Mouse (Mus musculus): ENCODE measurements around the gene A730049H05Rik. TPM values are rescaled to one million over a fixed set of nuclear protein-coding genes. Genes with fewer than 3 reads are reported as not detected.
A peak's percentile ranks its signal among the peaks of the same experiment; 100 is the strongest.

The A730049H05Rik gene
- polyA plus RNA-seq (2014; fragmentation: Nextera tagmentation; extraction: Ambion mirVana): 0.12 and 0.43 TPM in 2 replicates

DNA sequence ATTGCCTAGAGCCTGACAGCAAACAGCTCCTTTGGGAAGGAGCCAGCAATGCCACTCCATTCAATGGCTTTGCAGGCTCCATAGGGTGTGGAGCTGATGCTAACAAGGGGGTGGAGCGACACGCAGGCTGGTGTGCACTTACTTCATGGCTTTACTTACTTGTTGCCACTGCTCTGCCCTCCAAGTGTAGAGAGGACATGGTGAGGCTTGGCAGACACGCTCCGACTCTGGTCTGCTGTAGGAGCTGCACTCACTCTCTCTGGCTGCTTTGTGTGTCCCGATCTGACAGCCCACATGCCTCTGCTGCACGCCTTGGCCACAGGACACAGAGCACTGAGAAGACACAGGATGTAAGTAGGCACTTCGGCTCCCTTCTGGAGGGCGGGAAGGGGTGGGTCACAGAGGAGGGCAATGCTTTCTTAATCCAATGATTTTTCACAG is at the start of gene A730049H05Rik:
A730049H05Rik (plus strand) TSS at position 168 of the 441 bp plus-strand sequence.
- Histone ChIP-seq H3K9me3 (ENCODE audit: control insufficient read depth, low read length) (no peaks in the 10 kb centered on the region), H3K27ac (ENCODE audit: low read depth, low read length) (no peak within 1 kb of the TSS), H3K9ac (ENCODE audit: low read length) (no peak within 1 kb of the TSS), H3K4me2 (peak within 1 kb of the TSS; percentile 0; the same call in 1 of the 2 replicates), H3K4me3 (ENCODE audit: low read depth, low read length) (no peak within 1 kb of the TSS), H3K27me3 (ENCODE audit: control insufficient read depth, insufficient read depth, low read length) (no peaks in the 10 kb centered on the region), H3K4me1 (ENCODE audit: control insufficient read depth, insufficient read depth, low read length) (peaks cover 5% of the 10 kb centered on the region; the same call in 1 of the 2 replicates), H3K36me3 (ENCODE audit: control insufficient read depth, insufficient read depth, low read length) (no peaks in the 10 kb centered on the region)
- DNase-seq (ENCODE audit: low spot score, missing footprints) (peak; percentile 89), ATAC-seq (ENCODE audit: low FRiP score) (peak; percentile 35; the same call in 1 of the 2 replicates)
- 7% methylated on average over 8 of the region's 8 CpGs for WGBS

DNA sequence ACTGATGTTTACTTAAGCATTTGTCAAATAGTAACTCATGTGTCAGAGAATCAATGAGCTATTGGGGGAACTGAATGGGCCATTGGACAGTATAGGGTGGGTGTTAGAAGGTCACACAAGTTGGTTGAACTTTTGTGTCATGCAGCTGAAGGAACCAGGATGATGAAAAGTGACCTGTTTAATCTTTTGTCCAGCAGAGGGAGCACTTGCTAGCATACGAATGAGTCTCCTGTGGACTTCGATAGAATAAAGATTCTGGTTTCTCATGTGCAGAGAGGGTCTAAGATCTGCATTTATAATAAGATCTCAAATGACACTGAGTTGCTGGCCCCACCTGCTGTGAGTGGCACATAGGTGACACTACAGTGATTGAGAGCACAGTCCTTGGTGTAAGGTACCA is 39.9 kb upstream of the A730049H05Rik start:
- no peak overlapping the region for H3K27ac ChIP-seq (ENCODE audit: low read depth, low read length)
- H3K36me3 ChIP-seq (ENCODE audit: control insufficient read depth, insufficient read depth, low read length): no peaks in the 10 kb centered on the region
- no peaks in the 10 kb centered on the region for H3K9me3 ChIP-seq (ENCODE audit: control insufficient read depth, low read length)
- peak; percentile 95 for DNase-seq (ENCODE audit: low spot score, missing footprints)
- no peak overlapping the region for H3K4me3 ChIP-seq (ENCODE audit: low read depth, low read length)
- H3K4me1 ChIP-seq (ENCODE audit: control insufficient read depth, insufficient read depth, low read length): no peaks in the 10 kb centered on the region
- ATAC-seq (ENCODE audit: low FRiP score): no peak
- no peak overlapping the region for H3K9ac ChIP-seq (ENCODE audit: low read length)
- 33% methylated on average over 2 of the region's 2 CpGs for WGBS
- H3K4me2 ChIP-seq: no peak overlapping the region
- H3K27me3 ChIP-seq (ENCODE audit: control insufficient read depth, insufficient read depth, low read length): no peaks in the 10 kb centered on the region

DNA sequence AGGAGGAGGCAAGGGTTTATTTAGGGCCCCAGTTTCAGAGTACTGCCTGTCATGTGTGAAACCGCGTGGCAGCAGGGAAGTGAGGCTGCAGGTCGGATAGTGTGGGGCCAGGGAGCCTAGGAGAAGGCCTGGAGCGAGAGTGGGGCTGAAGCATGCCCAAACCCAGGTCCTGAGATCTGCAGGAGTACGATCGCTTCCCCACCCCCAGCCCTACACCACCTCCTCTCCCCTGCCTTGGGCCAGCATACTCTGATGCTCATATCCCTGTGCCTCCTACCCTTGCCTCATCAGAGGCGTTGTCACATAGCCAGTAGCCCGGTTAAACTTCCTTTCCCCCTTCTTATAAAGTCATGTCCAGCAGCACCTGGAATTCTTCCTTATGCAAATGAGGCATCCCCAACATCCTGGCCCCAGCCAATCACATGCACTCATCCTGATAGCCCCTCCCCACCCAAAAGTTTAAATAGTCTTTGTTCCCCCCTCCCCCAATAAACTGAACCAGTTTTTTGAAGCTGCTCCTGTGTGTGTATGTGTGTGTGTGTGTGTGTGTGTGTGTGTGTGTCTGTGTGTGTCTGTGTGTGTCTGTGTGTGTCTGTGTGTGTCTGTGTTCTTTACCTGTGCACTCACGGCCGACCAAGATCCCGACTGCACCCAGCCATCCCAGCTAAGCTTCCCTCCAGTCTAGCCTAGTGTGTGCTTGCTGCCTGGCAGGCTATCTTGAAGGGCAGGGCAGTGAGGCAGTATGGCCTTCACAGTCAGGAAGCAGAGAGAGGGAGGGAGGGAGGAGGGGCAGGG is 36.9 kb upstream of the A730049H05Rik start:
- 72% methylated on average over 11 of the region's 11 CpGs for WGBS
- ATAC-seq (ENCODE audit: low FRiP score) (no peak), DNase-seq (ENCODE audit: low spot score, missing footprints) (no peak)
- H3K4me2 ChIP-seq: no peak overlapping the region
- no peaks in the 10 kb centered on the region for H3K4me1 ChIP-seq (ENCODE audit: control insufficient read depth, insufficient read depth, low read length)
- H3K27ac ChIP-seq (ENCODE audit: low read depth, low read length): no peak overlapping the region
- no peak overlapping the region for H3K9ac ChIP-seq (ENCODE audit: low read length)
- H3K4me3 ChIP-seq (ENCODE audit: low read depth, low read length): no peak overlapping the region
- no peaks in the 10 kb centered on the region for H3K9me3 ChIP-seq (ENCODE audit: control insufficient read depth, low read length)
- H3K36me3 ChIP-seq (ENCODE audit: control insufficient read depth, insufficient read depth, low read length): no peaks in the 10 kb centered on the region
- H3K27me3 ChIP-seq (ENCODE audit: control insufficient read depth, insufficient read depth, low read length): no peaks in the 10 kb centered on the region

DNA sequence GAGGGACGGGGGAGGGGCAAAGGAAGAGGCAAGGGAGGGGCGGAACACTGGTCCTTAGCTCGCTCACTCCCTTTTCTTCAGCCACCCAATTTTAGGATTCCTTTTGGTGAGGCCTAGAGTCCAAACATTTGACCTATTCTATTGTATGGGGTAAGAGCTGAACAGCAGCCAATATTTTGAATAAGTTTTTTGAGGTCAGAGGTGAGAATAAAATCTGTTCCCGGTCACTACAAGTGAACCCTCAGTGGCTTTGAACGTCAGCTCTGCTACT is 36.4 kb upstream of the A730049H05Rik start:
- Histone ChIP-seq H3K4me2 (no peak overlapping the region), H3K4me1 (ENCODE audit: control insufficient read depth, insufficient read depth, low read length) (no peaks in the 10 kb centered on the region), H3K36me3 (ENCODE audit: control insufficient read depth, insufficient read depth, low read length) (no peaks in the 10 kb centered on the region), H3K27me3 (ENCODE audit: control insufficient read depth, insufficient read depth, low read length) (no peaks in the 10 kb centered on the region), H3K27ac (ENCODE audit: low read depth, low read length) (no peak overlapping the region), H3K4me3 (ENCODE audit: low read depth, low read length) (no peak overlapping the region), H3K9me3 (ENCODE audit: control insufficient read depth, low read length) (no peaks in the 10 kb centered on the region), H3K9ac (ENCODE audit: low read length) (no peak overlapping the region)
- ATAC-seq (ENCODE audit: low FRiP score) (no peak), DNase-seq (ENCODE audit: low spot score, missing footprints) (no peak)
- 48% methylated on average over 5 of the region's 5 CpGs for WGBS

DNA sequence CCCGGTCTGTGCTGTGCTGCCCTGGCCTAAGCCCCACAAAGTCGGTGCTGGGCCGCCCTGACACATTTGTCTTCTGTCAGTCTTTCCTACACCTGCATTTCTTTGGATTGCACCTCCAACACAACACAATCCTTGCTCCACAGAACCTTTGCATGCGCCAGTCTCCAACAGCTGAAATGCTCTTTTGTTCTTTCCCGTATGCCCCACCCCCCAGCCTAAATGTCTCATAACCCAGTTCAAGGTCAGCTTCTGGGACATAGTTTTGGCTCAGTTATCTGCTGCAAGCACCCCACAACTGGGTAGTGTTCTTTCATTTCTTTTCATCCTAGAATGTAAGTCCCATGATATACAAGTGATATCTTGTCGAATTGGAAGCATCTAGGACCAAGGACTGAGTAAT is 34.8 kb upstream of the A730049H05Rik start:
- DNase-seq (ENCODE audit: low spot score, missing footprints): no peak
- Histone ChIP-seq H3K27ac (ENCODE audit: low read depth, low read length) (no peak overlapping the region), H3K9ac (ENCODE audit: low read length) (no peak overlapping the region), H3K4me3 (ENCODE audit: low read depth, low read length) (no peak overlapping the region), H3K9me3 (ENCODE audit: control insufficient read depth, low read length) (no peaks in the 10 kb centered on the region), H3K36me3 (ENCODE audit: control insufficient read depth, insufficient read depth, low read length) (no peaks in the 10 kb centered on the region), H3K4me2 (no peak overlapping the region), H3K27me3 (ENCODE audit: control insufficient read depth, insufficient read depth, low read length) (peaks cover 12% of the 10 kb centered on the region), H3K4me1 (ENCODE audit: control insufficient read depth, insufficient read depth, low read length) (no peaks in the 10 kb centered on the region)
- no peak for ATAC-seq (ENCODE audit: low FRiP score)
- 89% methylated on average over 6 of the region's 6 CpGs for WGBS

DNA sequence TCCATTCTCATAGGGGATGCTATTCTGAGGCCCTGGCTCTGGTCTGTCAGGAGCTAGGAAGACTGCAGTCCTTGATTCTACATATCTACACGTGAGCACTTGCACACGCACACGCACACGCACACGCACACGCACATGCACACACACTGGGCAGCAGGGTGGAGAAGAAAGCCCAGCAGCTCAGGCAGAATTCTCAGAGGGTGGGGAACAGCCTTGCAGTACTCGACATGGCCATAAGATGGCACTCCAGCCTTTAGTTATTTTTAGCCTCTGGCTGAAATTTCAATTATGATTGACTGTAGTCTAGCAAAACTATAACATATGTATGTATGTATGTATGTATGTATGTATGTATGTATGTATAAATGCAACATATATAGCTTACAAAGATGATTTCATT is 31.5 kb upstream of the A730049H05Rik start:
- Histone ChIP-seq H3K27ac (ENCODE audit: low read depth, low read length) (no peak overlapping the region), H3K27me3 (ENCODE audit: control insufficient read depth, insufficient read depth, low read length) (peaks cover 15% of the 10 kb centered on the region), H3K4me1 (ENCODE audit: control insufficient read depth, insufficient read depth, low read length) (0 out of 2 replicates have a peak, but pooled peaks cover 3% of the 10 kb centered on the region), H3K9me3 (ENCODE audit: control insufficient read depth, low read length) (no peaks in the 10 kb centered on the region), H3K9ac (ENCODE audit: low read length) (no peak overlapping the region), H3K4me3 (ENCODE audit: low read depth, low read length) (no peak overlapping the region), H3K4me2 (no peak overlapping the region), H3K36me3 (ENCODE audit: control insufficient read depth, insufficient read depth, low read length) (no peaks in the 10 kb centered on the region)
- DNase-seq (ENCODE audit: low spot score, missing footprints): peak; percentile 97
- WGBS: 8% methylated on average over 7 of the region's 7 CpGs
- ATAC-seq (ENCODE audit: low FRiP score): no peak

DNA sequence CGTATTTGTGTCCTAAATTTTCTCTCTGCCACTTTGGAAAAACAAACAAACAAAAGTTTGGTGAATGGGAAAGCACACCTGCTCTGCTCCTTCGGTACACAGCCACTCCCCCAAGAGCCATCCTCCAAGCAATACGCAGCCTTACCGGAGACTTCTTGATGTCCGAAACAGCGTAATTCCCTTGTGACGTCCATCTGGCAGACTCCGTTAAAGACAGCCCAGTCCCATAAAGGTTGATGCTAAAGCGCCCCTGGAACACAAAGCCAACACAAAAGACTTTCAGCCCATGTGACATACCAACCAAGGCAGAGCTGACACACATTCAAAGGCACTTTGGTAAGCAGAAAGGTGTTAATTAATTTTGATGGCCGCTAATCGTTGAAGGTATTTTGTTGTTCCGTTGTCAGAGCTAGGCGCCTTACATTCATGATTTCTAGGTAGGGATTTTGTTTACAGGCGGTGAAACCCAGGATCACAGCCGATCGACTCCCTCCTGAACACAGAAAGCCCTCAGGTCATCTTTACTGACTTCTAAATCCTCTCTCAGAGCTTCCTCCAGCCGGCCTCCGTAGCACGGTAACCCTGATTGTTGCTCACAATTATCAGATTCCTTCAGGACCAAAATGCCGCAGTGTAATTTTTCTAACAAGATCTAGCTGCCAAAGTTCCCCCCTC is 29.4 kb upstream of the A730049H05Rik start:
- DNase-seq (ENCODE audit: low spot score, missing footprints) (peak; percentile 92), ATAC-seq (ENCODE audit: low FRiP score) (peak; percentile 56; the same call in 1 of the 2 replicates)
- Histone ChIP-seq H3K27me3 (ENCODE audit: control insufficient read depth, insufficient read depth, low read length) (peaks cover 15% of the 10 kb centered on the region), H3K27ac (ENCODE audit: low read depth, low read length) (no peak overlapping the region), H3K36me3 (ENCODE audit: control insufficient read depth, insufficient read depth, low read length) (no peaks in the 10 kb centered on the region), H3K4me1 (ENCODE audit: control insufficient read depth, insufficient read depth, low read length) (0 out of 2 replicates have a peak, but pooled peaks cover 3% of the 10 kb centered on the region), H3K4me3 (ENCODE audit: low read depth, low read length) (peak overlapping the region; percentile 13), H3K4me2 (peak overlapping the region; percentile 57), H3K9ac (ENCODE audit: low read length) (peak overlapping the region; percentile 26; the same call in 1 of the 2 replicates), H3K9me3 (ENCODE audit: control insufficient read depth, low read length) (no peaks in the 10 kb centered on the region)
- 3% methylated on average over 20 of the region's 20 CpGs for WGBS

DNA sequence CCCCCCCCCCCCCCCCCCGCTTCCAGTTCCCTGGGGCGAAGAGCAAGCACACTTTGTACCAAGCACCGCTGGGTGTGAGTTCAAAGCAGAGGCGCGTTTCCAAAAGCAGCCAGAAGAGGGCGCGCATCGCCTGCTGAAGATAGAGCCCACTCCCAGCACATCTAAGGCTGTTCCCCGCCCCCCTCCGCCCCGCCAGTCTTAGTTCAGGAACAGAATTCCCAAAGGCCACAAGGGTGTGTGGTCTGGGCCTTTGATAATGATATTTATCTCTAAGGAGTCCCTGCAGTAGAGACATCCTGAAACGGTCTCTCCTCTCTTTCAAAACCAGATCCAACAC is 28.9 kb upstream of the A730049H05Rik start:
- peak; percentile 79 for ATAC-seq (ENCODE audit: low FRiP score)
- no peaks in the 10 kb centered on the region for H3K9me3 ChIP-seq (ENCODE audit: control insufficient read depth, low read length)
- no peaks in the 10 kb centered on the region for H3K36me3 ChIP-seq (ENCODE audit: control insufficient read depth, insufficient read depth, low read length)
- H3K27me3 ChIP-seq (ENCODE audit: control insufficient read depth, insufficient read depth, low read length): peaks cover 15% of the 10 kb centered on the region
- peak overlapping the region; percentile 13 for H3K4me3 ChIP-seq (ENCODE audit: low read depth, low read length)
- H3K27ac ChIP-seq (ENCODE audit: low read depth, low read length): no peak overlapping the region
- WGBS: 1% methylated on average over 11 of the region's 12 CpGs
- peak overlapping the region; percentile 57 for H3K4me2 ChIP-seq
- peak; percentile 100 for DNase-seq (ENCODE audit: low spot score, missing footprints)
- 0 out of 2 replicates have a peak, but pooled peaks cover 3% of the 10 kb centered on the region for H3K4me1 ChIP-seq (ENCODE audit: control insufficient read depth, insufficient read depth, low read length)
- peak overlapping the region; percentile 26; the same call in 1 of the 2 replicates for H3K9ac ChIP-seq (ENCODE audit: low read length)

DNA sequence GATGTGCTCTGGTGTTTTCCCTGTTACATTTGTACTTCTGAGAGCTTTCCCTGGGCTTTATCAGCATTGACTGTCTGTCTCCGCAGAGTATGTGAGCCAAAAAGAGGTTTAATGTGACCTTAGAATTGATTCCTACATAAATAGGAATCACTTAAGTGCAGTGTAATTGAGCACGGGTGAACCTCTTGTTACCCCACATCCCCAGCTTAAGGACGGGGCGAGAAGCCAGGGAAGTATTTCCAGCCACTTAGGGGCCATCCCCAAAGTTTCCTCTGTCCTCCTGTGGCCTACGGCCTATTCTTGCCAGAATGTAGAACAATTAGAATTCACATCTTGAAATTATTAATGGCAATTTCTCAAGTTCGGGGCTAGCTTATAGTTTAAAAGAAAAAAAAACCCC is 22.5 kb upstream of the A730049H05Rik start:
- H3K27ac ChIP-seq (ENCODE audit: low read depth, low read length): no peak overlapping the region
- H3K4me2 ChIP-seq: no peak overlapping the region
- H3K27me3 ChIP-seq (ENCODE audit: control insufficient read depth, insufficient read depth, low read length): no peaks in the 10 kb centered on the region
- H3K36me3 ChIP-seq (ENCODE audit: control insufficient read depth, insufficient read depth, low read length): no peaks in the 10 kb centered on the region
- no peaks in the 10 kb centered on the region for H3K9me3 ChIP-seq (ENCODE audit: control insufficient read depth, low read length)
- DNase-seq (ENCODE audit: low spot score, missing footprints) (no peak), ATAC-seq (ENCODE audit: low FRiP score) (no peak)
- H3K4me1 ChIP-seq (ENCODE audit: control insufficient read depth, insufficient read depth, low read length): no peaks in the 10 kb centered on the region
- WGBS: 85% methylated on average over 6 of the region's 6 CpGs
- no peak overlapping the region for H3K9ac ChIP-seq (ENCODE audit: low read length)
- H3K4me3 ChIP-seq (ENCODE audit: low read depth, low read length): no peak overlapping the region
